Mouse (Mus musculus): Measurements from ENCODE around the gene Prr29.
"Not testable (repeated sequence)": the region's sequence is repeated elsewhere in the genome, so short reads cannot be mapped to it uniquely, and the experiment has no call there.

Prr29 gene

GRCm38 (mm10) chr11:106355382-106356128 lies 9.7 kb upstream of the Prr29 start:
- DNase-seq (ENCODE audit: low read depth), result no peak

DNA sequence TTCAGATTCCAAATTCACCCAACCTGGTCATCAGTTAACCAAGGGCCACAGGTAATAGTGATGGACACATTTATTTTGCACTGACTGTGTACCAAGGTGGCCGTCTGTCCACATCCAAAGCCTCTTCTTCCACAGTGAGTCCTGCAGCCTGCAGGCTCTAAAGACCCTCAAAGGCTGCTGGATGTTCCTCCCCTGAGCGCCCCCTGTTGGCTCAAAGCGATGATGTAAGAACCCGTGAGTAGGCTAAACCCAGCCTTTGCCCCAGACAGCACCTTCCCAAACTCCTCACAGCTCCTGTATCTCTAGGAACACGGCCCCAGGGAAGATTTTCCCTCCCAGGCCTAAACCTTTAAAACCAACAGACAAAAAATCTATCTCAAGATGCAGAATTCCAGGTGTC lies 5.9 kb upstream of the Prr29 start:
- DNase-seq (ENCODE audit: low read depth), result peak; percentile 45

DNA sequence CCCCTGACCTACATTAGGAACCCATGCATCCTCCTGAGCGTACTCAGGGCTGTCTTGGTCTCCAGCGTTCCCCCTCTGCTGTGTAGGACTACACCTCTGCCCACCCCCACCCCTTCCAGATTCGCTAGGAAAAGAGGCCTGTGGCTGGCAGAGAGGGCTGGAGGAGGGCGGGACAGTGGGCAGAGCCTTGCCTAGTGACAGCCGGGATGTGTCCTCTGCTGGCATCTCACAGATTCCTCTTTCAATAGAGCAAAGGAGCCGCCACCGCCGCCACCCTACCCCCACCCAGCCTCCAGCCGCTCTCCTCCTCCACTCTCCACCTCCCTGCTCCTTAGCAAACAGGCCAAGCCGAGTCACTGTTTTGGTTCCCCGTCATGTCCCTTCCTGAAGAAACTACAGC lies 560 bp upstream of the Prr29 start:
- DNase-seq (ENCODE audit: low read depth), result no peak

DNA sequence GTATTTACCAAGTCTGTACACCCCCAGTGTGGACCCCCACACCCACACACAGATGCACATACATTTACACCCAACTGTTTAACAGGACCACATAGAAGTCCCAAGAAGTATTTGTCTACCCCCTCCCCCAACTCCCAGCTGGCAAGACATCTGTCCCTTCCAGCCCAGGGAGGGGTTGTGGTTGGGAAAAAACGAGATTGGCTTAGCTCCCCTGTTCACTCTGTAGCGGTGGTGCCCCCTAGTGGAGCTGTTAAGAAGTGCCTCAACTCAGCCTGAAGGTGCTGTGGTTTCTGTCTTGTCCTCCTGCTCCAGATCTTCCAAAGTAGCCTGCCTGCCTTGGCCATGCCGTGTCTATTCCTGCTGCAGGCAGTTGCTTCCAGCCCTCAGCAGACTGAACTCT lies 1.0 kb downstream of the Prr29 start:
- peak; percentile 79 for DNase-seq (ENCODE audit: low read depth)

DNA sequence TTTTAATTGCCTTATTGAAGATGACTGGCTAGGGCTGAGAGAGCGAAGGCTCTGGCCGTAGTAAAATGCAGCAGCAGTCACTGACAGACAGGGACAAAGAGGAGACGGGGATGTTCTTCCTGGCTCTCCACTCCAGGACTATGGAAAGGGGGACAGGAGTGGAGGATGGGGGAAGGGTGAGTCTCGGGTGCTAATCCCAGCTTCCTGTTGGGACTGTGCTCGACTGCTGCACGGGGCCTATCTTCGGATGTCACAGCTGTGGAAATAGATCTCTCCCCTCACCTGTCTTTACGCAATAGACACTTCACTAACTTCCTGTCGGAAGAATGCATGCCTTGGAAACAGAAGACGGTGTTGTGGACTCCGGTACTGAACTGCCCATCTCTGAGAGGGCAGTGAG lies 8.7 kb downstream of the Prr29 start:
- no peak for DNase-seq (ENCODE audit: low read depth)

- no peak for DNase-seq (ENCODE audit: low read depth)
Observed at GRCm38 (mm10) chr11:106374559-106374958, 9.3 kb downstream of the Prr29 start.

DNA sequence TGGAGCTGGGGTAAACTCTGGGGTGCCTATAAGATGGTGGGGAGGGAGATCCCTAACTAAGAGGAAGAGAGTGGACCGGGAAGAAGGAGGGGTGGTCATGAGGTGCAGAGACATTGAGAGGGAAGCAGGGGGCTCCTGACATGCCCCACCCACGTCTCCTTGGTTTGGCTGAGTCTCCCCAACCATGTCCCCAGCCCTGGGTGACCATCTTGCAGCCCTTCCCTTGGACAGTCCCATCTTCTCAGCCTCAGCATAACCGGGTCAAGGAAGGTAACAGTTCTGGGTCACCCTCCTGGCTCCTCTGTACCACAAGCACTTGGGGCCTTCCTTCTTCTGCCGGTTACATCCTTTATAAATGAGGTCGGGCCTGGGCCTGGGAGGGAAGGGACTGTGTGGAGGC lies 9.7 kb downstream of the Prr29 start:
- DNase-seq (ENCODE audit: low read depth), result no peak

DNA sequence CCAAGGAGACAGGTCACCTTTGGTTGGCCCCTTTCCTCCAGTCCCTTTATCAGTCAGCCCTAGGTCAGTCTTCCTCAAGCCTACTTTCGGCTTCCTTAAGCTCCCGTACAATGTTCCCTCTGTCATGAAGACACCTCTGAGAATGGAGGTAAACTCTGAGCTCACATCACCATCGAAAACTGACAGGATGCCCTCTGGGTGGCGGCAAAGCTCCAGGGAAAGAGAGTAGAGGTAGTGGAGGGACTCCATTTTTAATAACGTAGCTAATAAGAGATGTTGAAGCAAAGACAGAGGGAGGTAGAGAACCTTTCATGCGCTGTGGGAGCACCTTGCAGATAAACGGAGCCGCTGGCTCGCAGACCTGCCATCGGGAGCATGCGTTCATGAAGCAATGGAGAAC lies 15.7 kb downstream of the Prr29 start:
- peak; percentile 60 for DNase-seq (ENCODE audit: low read depth)

- peak; percentile 70 for DNase-seq (ENCODE audit: low read depth)
Observed at GRCm38 (mm10) chr11:106381883-106382282, 16.6 kb downstream of the Prr29 start.

GRCm38 (mm10) chr11:106382424-106382823 lies 17.2 kb downstream of the Prr29 start:
- peak; percentile 86 for DNase-seq (ENCODE audit: low read depth)

DNA sequence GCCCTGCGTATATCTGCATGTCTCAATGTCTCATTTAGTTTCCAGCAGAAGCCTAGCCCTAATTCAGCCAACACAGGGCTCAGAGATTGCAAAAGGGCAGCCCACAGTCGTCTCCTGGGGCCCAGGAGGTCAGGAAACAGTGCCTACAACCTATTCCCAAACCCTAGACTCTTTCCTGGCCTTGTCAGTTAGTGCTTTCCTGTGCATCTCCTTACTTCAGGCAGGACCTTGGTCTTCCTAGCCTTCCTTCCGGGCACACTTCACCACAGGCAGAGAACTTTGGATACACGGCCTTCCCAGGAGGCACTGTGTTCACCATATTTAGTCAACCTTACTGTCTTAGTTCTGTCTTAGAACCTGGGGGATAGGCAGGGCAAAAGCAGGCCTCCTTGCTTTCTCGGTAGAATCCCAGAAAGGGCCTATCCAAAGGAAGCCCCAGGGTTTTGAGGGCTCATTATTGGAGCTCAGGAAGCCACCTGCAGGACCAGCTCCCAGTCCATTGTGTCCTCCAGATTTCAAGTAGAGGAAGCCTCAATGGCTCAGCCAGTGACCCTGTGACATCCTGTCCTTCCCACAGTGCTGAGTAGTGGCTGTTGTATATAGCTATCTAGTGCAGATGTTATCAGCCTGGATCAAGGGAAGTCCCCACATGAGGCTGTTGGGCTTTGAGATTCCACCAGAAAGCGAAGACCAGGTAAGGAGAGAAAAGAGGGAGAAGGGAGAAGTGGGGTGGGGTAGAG lies 17.9 kb downstream of the Prr29 start:
- peak; percentile 76 for DNase-seq (ENCODE audit: low read depth)

DNA sequence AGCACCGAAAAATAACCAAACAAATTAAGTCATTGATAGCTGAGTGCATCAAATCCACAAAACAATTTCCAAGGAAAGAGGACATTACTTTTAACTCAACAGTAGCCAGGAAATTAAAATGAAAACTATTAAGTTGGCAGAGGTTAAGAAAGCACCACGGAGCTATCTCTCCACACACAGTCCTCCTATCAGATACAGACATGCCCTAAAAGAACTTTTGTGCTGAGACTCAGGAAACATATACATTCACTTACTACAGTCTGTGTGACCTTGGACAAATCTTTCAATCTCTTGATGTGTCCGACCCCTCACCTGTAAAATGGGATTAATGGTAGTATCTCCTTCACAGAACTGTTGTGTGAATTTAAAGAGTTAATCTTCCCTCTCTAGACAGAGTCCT lies 21.1 kb downstream of the Prr29 start:
- no peak for DNase-seq (ENCODE audit: low read depth)

DNA sequence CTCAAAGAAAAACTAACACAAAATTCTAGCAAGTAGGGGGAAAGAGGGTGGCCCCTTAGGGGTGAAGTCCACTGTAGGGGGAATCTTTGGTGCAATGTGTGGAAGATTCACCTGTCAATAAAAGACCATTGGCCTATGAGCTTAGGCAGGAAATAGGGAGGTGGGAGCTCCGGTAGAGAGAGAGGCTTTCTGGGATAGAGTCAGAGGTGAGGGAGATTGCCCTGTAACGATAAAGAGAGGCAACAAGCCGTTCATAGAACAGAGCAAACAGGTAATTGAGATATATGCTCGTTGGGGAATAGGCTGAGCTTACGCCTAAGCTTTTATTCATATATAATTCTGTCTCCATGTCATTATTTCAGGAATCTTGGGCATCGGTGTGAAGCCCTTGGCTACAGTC lies 21.7 kb downstream of the Prr29 start:
- peak; percentile 87 for DNase-seq (ENCODE audit: low read depth)

DNA sequence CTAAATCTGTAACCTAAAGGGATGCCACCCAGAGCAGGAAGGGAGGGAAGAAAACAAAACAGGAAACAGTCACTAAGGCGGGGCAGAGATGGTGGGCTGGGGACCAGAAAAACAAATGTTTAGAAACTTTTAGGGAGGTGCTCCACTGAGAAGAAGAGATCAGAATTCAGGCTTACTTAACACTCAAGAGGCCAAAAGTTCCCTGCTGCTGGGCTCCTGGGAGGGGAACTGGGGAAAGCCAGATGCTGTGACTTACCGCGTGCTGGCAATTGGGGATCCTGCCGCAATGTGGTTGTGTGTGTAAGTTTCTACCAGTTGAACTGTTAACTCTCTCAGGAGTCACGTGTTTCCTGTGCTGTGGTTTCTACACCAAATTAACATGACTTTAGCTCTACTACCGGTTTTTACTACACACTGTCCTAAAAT lies 22.5 kb downstream of the Prr29 start, which contains the start of gene Icam2:
Gene Icam2, minus strand, starts transcription at position 285 of the 426 bp plus-strand sequence.
- peak; percentile 94 for DNase-seq (ENCODE audit: low read depth)

DNA sequence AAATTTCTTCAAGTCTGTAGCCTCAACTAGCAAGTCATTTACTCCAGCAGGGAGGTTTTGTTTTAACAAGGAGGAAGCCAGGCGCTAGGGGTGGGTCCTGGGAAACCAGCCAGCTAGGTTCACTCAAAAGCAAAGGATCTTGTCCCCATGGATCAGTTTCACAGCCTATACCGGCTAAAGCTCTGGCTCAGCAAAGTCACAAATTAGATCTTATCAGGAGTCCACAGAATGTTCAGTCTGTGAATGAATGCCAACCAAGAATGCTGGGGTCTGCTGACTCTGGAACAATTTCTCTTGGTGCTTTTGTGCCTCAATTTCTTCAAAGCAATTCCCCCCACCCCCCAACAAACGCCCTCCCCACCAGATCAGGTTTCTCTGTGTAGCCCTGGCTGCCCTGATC lies 24.3 kb downstream of the Prr29 start:
- no peak for DNase-seq (ENCODE audit: low read depth)

- DNase-seq (ENCODE audit: low read depth), result no peak
Observed at GRCm38 (mm10) chr11:106390757-106391156, 25.5 kb downstream of the Prr29 start.

DNA sequence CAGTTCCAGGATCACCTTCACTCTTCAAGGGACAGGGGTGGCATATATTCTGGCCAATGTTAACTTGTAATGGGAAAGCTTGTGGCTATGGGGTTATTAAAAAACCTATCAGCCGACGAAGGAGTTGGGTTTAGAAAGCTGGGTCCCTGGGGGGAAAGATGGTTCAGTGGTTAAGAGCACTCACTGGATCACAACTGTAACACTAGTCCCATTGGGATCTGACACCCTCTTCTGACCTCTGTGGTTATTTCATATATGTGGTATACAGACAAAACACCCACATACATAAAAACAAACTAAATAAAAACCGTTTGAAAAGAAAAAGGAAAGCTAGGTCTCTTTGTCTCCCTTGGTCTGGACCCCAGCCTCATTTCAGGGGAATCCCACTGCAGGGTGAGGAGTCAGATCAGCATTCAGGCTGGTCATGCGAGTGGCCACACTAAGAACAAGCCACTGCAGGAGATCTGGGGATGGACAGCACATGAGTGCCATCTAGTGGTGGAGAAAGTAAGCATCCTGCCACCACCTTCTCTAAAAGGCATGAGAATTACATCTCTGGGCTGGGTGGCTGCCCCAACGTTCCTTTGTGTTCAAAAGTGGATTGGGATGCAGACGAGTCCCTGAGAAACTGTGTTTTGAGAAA lies 26.4 kb downstream of the Prr29 start:
- peak; percentile 89 for DNase-seq (ENCODE audit: low read depth)

DNA sequence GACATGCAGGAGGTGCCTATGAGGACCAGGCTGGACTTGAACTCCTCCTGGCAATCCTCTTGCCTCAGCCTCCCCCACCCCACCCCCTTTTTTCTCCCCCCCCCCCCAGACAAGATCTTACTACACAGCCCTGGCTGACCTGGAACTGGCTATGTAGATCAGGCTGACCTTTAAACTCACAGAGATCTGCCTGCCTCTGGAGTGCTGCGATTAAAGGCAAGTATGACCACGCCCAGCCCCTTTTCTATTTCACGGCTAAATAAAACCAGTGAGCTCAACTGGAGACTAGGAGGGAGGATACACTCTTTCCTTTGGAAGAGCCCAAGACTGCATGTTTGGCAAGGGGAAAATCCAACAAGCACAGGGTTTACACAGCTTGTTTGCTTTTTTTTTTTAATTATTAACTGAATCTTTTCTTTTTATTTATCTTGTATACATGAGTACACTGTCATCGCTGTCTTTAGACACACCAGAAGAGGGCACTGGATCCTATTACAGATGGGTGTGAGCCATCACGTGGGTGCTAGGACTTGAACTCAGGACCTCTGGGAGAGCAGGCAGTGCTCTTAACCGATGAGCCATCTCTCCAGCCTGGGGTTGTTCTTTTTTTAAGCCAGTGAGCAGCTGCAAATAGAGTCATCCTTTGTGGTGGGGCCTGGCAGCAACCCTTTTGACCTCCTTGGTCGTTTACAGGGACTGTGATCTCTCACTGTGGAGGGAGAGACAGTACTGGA lies 27.5 kb downstream of the Prr29 start:
- no peak for DNase-seq (ENCODE audit: low read depth)

DNA sequence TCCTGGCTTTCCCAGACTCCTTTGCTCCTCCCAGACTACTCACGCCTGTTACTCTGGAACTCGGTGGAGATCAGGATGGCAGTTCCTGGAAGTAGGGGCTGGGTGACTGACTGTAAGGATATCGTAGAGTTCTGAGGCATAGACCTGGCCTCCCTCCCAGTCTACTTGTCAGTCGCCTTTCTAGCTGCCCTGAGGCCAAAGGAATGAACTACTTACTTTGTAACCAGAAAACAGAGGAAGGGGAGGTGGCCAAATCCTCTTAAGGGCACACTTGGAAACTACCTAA lies 28.0 kb downstream of the Prr29 start:
- DNase-seq (ENCODE audit: low read depth), result no peak

- DNase-seq (ENCODE audit: low read depth), result not testable (repeated sequence)
Observed at GRCm38 (mm10) chr11:106394055-106394454, 28.8 kb downstream of the Prr29 start.

DNA sequence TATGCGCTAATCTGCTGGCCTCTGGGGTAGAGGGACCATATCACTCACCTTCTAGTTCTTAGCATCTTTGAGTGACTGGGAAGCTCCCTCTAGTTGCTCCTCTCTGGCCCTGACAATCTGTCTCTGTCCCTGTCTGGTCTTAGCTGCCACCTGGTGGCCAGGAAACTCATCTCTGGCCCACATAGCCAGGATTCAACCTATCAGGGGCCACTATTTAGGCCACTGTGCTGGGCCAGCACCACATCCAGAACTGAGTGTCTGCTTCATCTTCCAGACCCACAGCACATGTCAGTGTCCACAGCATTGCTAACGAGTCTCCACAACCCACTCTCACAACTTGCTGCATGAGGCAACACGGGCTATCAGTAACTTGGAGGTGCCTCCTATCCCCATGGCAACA lies 32.4 kb downstream of the Prr29 start:
- peak; percentile 37 for DNase-seq (ENCODE audit: low read depth)

GRCm38 (mm10) chr11:106398481-106398880 lies 33.2 kb downstream of the Prr29 start:
- no peak for DNase-seq (ENCODE audit: low read depth)

DNA sequence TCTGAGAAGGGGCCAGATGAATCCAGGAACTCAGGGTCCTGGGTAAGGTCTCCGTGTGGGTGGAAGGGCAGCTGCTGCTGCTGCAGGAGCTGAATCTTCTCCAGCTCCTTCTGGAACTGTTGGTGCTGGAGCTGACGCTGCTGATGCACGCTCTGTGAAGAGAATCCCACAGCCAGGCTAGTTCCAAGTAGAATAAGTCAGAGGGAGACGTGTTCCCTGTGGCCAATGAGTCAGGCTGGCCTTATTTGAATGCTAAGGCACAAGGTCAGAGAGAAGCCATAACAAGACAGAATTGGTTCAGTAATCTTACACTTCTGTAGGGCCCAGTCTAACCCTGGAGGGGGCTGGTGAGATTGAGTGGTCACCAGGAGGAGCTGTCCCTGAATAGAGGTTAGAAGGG lies 44.7 kb downstream of the Prr29 start:
- no peak for DNase-seq (ENCODE audit: low read depth)

Measured in 416B (cell line).